Mouse (Mus musculus) lung, embryonic 14.5 days (tissue): ENCODE data around the gene Rhbdd2. TPM values are rescaled to one million over a fixed set of nuclear protein-coding genes. Genes with fewer than 3 reads are reported as not detected.

ENCODE experiments used
- ATAC-seq: fragments of 200-750 bp; cut with Nextera tagmentation; 2 replicates; pipeline ENCODE4 v1.8.0; 2017; ENCODE audit warnings: mild to moderate bottlenecking, moderate TSS enrichment, moderate library complexity; ENCODE audit not compliant: insufficient read depth
- DNase-seq: peaks from one replicate; pipeline ENCODE4 v3.0.0-alpha.2; 2015
- H3K27ac ChIP-seq: fragments of 300-500 bp; sonication (generic); 2 replicates; pipeline ENCODE4 v1.5.1; 2014; ENCODE audit warnings: low read depth, mild to moderate bottlenecking, moderate library complexity
- H3K27me3 ChIP-seq: fragments of 300-500 bp; sonication (generic); 2 replicates; pipeline ENCODE4 v1.6.1; 2014; ENCODE audit warnings: low read length, control low read depth; ENCODE audit not compliant: insufficient read depth
- H3K36me3 ChIP-seq: fragments of 300-500 bp; sonication (generic); 2 replicates; pipeline ENCODE4 v1.6.1; 2014; ENCODE audit warnings: control low read depth; ENCODE audit not compliant: insufficient read depth
- H3K4me1 ChIP-seq: fragments of 300-500 bp; sonication (generic); 2 replicates; pipeline ENCODE4 v1.6.1; 2014; ENCODE audit warnings: antibody characterized with exemption, control low read depth; ENCODE audit not compliant: insufficient read depth
- H3K4me2 ChIP-seq: fragments of 300-500 bp; sonication (generic); 2 replicates; pipeline ENCODE4 v1.6.1; 2014; ENCODE audit warnings: mild to moderate bottlenecking
- H3K4me3 ChIP-seq: fragments of 300-500 bp; sonication (generic); 2 replicates; pipeline ENCODE4 v1.5.1; 2014; ENCODE audit warnings: low read depth, low read length
- H3K9ac ChIP-seq: fragments of 300-500 bp; sonication (generic); 2 replicates; pipeline ENCODE4 v1.6.1; 2014
- H3K9me3 ChIP-seq: fragments of 300-500 bp; sonication (generic); 2 replicates; pipeline ENCODE4 v1.6.1; 2016; ENCODE audit warnings: low read depth, low read length, control low read depth
- CTCF ChIP-seq: IDR thresholded peaks from 2 replicates; pipeline ENCODE4 v1.5.1; 2016; ENCODE audit warnings: antibody characterized with exemption, low read depth
- WGBS: fragments of 180-500 bp; shearing (Covaris S2); extraction: QIAGEN DNeasy Blood & Tissue Kit; methylation state at CpG from one replicate; pipeline ENCODE4 v1.1.7; 2014; 5-methylcytosine and 5-hydroxymethylcytosine counted together
- polyA plus RNA-seq: library from polyadenylated mRNA; unstranded; fragments of >200 nt; fragmentation: Nextera tagmentation; extraction: Ambion mirVana; gene quantifications from 2 replicates; pipeline ENCODE4 v1.2.1, GENCODE M21; 2014

The Rhbdd2 gene
- polyA plus RNA-seq, 1 experiment from 2014 or later = 40.5 TPM

DNA sequence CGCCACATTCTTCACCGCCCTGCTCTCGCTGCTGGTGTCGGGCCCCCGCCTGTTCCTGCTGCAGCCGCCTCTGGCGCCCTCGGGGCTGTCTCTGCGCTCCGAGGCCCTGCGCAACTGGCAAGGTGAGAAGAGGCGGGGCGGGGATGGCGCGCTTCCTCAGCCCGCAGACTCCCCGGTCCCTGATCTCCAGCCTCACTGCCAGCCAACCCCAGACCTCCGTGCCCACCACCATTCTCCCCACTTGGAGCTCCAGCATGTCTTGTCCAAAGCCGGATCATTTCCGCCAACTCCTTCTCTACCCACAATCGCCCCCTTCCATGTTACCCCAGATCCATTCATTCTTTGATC, 353 bp downstream of the Rhbdd2 start:
- Histone ChIP-seq H3K4me1 (no peaks in the 10 kb centered on the region), H3K27ac (peak overlapping the region; percentile 80), H3K4me2 (peak overlapping the region; percentile 61), H3K36me3 (peaks cover 23% of the 10 kb centered on the region), H3K9ac (peak overlapping the region; percentile 76), H3K27me3 (no peaks in the 10 kb centered on the region), H3K4me3 (peak overlapping the region; percentile 91), H3K9me3 (no peaks in the 10 kb centered on the region)
- no peak for TF ChIP-seq CTCF
- no peak for DNase-seq
- ATAC-seq = peak; percentile 79
- WGBS = 0% methylated on average over 20 of the region's 21 CpGs

DNA sequence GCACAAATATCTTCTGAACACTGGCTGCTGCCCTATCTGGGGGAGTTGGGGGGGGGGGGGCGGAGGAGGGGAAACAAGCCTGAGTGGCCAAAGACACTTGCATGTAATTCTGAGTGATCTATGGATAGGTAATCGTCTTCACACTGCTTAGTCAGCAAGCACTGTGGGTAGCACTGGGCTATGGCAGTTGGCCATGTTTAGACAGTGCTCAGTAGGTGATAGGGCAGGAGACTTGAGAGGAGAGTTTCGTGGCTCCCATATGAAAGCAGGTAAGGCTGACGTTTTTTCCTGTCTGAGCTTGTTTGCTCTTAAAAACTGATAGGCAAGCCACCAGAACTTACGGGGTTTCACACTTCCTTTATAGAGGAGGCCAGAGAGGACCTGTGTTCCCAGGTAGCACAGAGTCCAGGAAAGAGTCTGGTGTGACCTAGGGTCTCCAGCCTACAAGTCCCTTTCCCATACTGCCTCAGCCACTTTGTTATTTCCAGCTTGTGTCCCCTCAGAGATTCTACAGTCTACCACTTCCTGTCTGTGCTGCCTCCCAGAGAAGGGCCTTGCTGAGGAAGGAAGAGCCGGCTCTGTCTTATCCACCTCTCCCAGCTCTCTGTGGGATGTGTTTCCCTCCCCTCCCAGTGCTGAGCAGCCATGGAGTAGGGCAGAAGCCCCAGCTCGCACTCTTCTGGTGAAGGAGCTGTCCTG, 7.5 kb downstream of the Rhbdd2 start:
- Histone ChIP-seq H3K4me2 (no peak overlapping the region), H3K4me1 (no peaks in the 10 kb centered on the region), H3K27ac (no peak overlapping the region), H3K9me3 (no peaks in the 10 kb centered on the region), H3K9ac (no peak overlapping the region), H3K36me3 (peaks cover 46% of the 10 kb centered on the region), H3K4me3 (no peak overlapping the region), H3K27me3 (no peaks in the 10 kb centered on the region)
- 67% methylated on average over 6 of the region's 7 CpGs for WGBS
- TF ChIP-seq CTCF = no peak
- no peak for DNase-seq
- no peak for ATAC-seq

DNA sequence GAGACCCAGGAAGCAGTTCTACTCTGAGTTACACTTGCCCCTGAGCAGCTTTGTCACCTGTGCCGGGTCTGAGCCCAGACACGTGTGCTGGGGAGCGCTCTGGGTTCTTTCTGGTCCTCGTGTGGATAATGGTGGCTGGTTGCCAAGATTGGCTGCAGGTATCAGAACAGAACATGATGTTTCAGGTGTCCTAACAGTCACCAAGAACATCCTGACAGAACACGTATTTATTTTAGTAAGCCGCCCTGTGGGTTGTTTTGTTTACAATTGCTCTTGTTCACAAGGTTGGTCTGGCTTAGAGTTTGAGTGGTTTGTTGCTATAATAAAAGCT, 8.0 kb downstream of the Rhbdd2 start:
- H3K27me3 ChIP-seq = no peaks in the 10 kb centered on the region
- no peak overlapping the region for H3K4me2 ChIP-seq
- no peaks in the 10 kb centered on the region for H3K4me1 ChIP-seq
- H3K4me3 ChIP-seq = no peak overlapping the region
- WGBS = 81% methylated on average over 6 of the region's 6 CpGs
- H3K36me3 ChIP-seq = peaks cover 41% of the 10 kb centered on the region
- no peak for TF ChIP-seq CTCF
- ATAC-seq = no peak
- no peaks in the 10 kb centered on the region for H3K9me3 ChIP-seq
- no peak overlapping the region for H3K9ac ChIP-seq
- DNase-seq = no peak
- H3K27ac ChIP-seq = no peak overlapping the region

DNA sequence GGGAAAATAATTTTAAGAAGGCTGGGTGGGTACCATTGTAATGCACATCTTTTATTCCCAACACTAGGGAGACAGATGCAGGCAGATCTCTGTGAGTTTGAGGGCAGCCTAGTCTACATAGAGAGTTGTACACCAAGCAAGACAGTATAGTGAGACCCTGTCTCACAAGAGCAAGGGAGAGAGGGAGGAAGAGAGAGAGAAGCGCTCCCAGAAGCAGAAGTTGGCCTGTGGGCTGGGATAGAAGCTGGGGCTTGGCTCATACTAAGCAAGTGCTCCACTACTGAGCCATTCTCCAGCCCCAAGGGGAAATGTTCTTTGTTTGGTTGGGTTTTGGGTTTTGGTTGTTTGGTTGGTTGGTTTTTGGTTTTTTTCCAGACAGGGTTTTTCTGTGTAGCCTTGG, 8.6 kb downstream of the Rhbdd2 start:
- no peak overlapping the region for H3K27ac ChIP-seq
- DNase-seq (no peak), ATAC-seq (no peak)
- no peaks in the 10 kb centered on the region for H3K4me1 ChIP-seq
- 92% methylated on average over 1 of the region's 1 CpGs for WGBS
- no peak overlapping the region for H3K4me3 ChIP-seq
- H3K27me3 ChIP-seq = no peaks in the 10 kb centered on the region
- H3K36me3 ChIP-seq = peaks cover 36% of the 10 kb centered on the region
- H3K4me2 ChIP-seq = no peak overlapping the region
- TF ChIP-seq CTCF = no peak
- no peak overlapping the region for H3K9ac ChIP-seq
- H3K9me3 ChIP-seq = no peaks in the 10 kb centered on the region

DNA sequence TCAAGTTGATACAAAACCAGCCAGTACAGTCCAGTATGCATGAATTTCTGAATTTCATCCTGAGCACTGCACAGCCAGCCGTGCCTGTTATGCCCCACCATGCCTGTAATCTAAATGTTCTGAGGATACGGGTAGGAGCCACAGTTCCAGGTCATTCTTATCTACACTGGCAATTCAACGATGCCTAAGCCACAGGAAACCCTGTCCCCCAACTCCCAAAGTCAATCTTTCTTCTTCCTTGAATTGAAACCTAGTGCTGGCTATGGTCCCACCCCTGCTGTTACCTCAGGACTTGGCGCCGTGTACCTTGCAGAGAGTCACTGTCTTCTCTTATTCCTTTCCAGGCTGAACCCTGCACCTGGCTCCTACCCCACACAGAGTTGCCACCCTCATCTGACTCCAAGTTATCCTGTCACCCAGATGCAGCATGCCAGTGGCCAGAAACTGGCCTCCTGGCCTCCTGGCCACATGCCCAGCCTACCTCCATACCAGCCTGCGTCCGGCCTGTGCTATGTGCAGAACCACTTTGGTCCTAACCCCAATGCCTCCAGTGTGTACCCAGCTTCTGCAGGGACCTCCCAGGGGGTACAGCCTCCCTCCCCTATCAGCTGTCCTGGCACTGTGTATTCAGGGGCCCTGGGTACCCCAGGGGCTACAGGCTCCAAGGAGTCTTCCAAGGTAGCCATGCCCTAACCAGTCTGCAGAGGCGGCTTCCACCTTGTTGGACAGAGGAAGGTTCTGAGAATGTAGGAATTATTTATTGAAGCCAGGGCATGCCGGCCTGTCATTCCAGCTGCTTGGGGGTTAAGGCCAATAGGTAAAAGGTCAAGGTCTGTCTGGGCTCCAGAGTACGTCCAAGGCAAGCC, 10.5 kb downstream of the Rhbdd2 start:
- H3K9ac ChIP-seq = no peak overlapping the region
- no peak overlapping the region for H3K4me3 ChIP-seq
- no peak for ATAC-seq
- no peaks in the 10 kb centered on the region for H3K4me1 ChIP-seq
- H3K36me3 ChIP-seq = peaks cover 22% of the 10 kb centered on the region
- no peak overlapping the region for H3K4me2 ChIP-seq
- WGBS = 80% methylated on average over 10 of the region's 10 CpGs
- H3K27ac ChIP-seq = no peak overlapping the region
- H3K27me3 ChIP-seq = no peaks in the 10 kb centered on the region
- no peak for TF ChIP-seq CTCF
- H3K9me3 ChIP-seq = no peaks in the 10 kb centered on the region
- no peak for DNase-seq

DNA sequence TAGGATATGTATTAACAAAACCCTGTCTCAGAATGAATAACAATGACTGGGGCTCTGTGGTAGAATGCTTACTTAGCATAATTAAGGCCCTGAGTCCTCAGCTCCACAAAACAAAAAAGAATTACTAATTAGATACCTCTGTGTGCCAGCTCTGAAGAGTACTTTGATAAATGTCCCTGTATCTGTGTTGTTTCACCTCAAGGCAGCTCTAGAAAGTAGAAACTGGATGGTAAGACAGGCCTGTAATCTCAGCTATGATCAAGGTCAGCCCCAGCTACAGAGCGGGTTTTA, 11.1 kb downstream of the Rhbdd2 start:
- Histone ChIP-seq H3K4me3 (no peak overlapping the region), H3K4me2 (no peak overlapping the region)

DNA sequence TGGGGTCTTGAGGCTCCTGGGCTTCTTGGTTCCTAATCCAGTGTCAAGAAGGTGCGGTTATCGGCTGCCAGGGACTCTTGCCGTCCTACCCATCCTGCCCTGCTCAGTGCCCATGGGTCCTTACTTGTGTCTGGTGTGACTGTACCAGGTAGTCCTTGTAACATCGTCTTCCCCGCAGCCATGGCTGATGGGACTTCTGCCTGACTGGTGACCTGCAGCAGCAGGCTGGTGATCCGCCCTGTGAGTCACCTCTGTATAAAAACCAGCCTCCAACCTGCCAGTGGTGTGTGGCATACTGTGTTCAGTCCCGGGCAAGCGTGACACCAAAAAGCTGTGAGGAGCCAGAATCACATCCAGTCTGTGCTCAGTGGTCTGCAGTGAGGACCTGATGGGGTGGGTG, 11.5 kb downstream of the Rhbdd2 start:
- ATAC-seq = no peak
- WGBS = 88% methylated on average over 8 of the region's 8 CpGs
- Histone ChIP-seq H3K9me3 (no peaks in the 10 kb centered on the region), H3K4me2 (no peak overlapping the region), H3K4me1 (no peaks in the 10 kb centered on the region), H3K27ac (no peak overlapping the region), H3K36me3 (peaks cover 16% of the 10 kb centered on the region), H3K4me3 (no peak overlapping the region), H3K27me3 (no peaks in the 10 kb centered on the region), H3K9ac (no peak overlapping the region)
- DNase-seq = no peak
- TF ChIP-seq CTCF = no peak

More for the DNA sequence above, 11.1 kb downstream of the Rhbdd2 start:
- whole genome bisulfite sequencing = 95% methylated on average over 1 of the region's 1 CpGs
- no peaks in the 10 kb centered on the region for H3K27me3 ChIP-seq
- TF ChIP-seq CTCF = no peak
- no peaks in the 10 kb centered on the region for H3K4me1 ChIP-seq
- no peak for ATAC-seq
- H3K27ac ChIP-seq = no peak overlapping the region
- H3K9ac ChIP-seq = no peak overlapping the region
- no peaks in the 10 kb centered on the region for H3K9me3 ChIP-seq
- H3K36me3 ChIP-seq = peaks cover 19% of the 10 kb centered on the region
- DNase-seq = no peak
